Mouse (Mus musculus) thymus, adult 2 months (tissue): ENCODE results near the gene Hecw2.

Source experiments
- CTCF ChIP-seq: fragments of 200-500 bp; IDR thresholded peaks from 2 replicates; pipeline ENCODE4 v1.5.1; 2012; ENCODE audit warnings: mild to moderate bottlenecking, control low read depth, low read length, moderate library complexity, borderline replicate concordance; ENCODE audit not compliant: control insufficient read depth, poor library complexity, insufficient read depth; ENCODE audit errors: extremely low read depth
- POLR2A ChIP-seq: fragments of 200-500 bp; IDR thresholded peaks from 2 replicates; pipeline ENCODE4 v1.6.1; 2012; ENCODE audit warnings: mild to moderate bottlenecking, low read length, control low read depth, moderate library complexity; ENCODE audit not compliant: control insufficient read depth, poor library complexity, insufficient read depth; ENCODE audit errors: extremely low read depth

- no peak for TF ChIP-seq CTCF
- TF ChIP-seq POLR2A, result no peak
Measured at GRCm38 (mm10) chr1:53976721-53977120, 218.2 kb downstream of the Hecw2 start.
